Mouse (Mus musculus): Measurements from ENCODE around the gene Man2b1. TPM values are rescaled to one million over a fixed set of nuclear protein-coding genes. Genes with fewer than 3 reads are reported as not detected.
"Not testable (repeated sequence)": the region's sequence is repeated elsewhere in the genome, so short reads cannot be mapped to it uniquely, and the experiment has no call there.

Gene Man2b1
- polyA plus RNA-seq, 1 experiment from 2014 or later, result 46.7 TPM

- peak overlapping the region; percentile 81 for H3K9ac ChIP-seq (ENCODE audit: low read length)
- peak overlapping the region; percentile 64 for H3K27ac ChIP-seq (ENCODE audit: low read depth)
- under 1% methylated on average over 25 of the region's 25 CpGs for WGBS
- H3K36me3 ChIP-seq (ENCODE audit: control insufficient read depth, insufficient read depth, low read length), result peaks cover 34% of the 10 kb centered on the region
- H3K4me1 ChIP-seq (replicated peaks; ENCODE audit: control insufficient read depth, insufficient read depth, low read length), result peaks cover 16% of the 10 kb centered on the region; the same call in 1 of the 2 replicates
- H3K4me3 ChIP-seq (ENCODE audit: low read depth, low read length), result peak overlapping the region; percentile 92
- ATAC-seq (replicated peaks; ENCODE audit: low FRiP score, low TSS enrichment, low read depth), result no peak
- H3K9me3 ChIP-seq (ENCODE audit: control insufficient read depth, low read length), result no peaks in the 10 kb centered on the region
- peak overlapping the region; percentile 85 for H3K4me2 ChIP-seq (ENCODE audit: low read length)
- no peak for DNase-seq (ENCODE audit: low spot score)
- H3K27me3 ChIP-seq (replicated peaks; ENCODE audit: control insufficient read depth, insufficient read depth, low read length), result no peaks in the 10 kb centered on the region
Observed at GRCm38 (mm10) chr8:85080214-85080531, 2.9 kb upstream of the Man2b1 start.

- WGBS, result under 1% methylated on average over 30 of the region's 30 CpGs
- H3K27ac ChIP-seq (ENCODE audit: low read depth), result peak within 1 kb of the TSS; percentile 64
- H3K9me3 ChIP-seq (ENCODE audit: control insufficient read depth, low read length), result no peaks in the 10 kb centered on the region
- H3K36me3 ChIP-seq (ENCODE audit: control insufficient read depth, insufficient read depth, low read length), result peaks cover 32% of the 10 kb centered on the region
- H3K4me3 ChIP-seq (ENCODE audit: low read depth, low read length), result peak within 1 kb of the TSS; percentile 92
- no peaks in the 10 kb centered on the region for H3K27me3 ChIP-seq (replicated peaks; ENCODE audit: control insufficient read depth, insufficient read depth, low read length)
- H3K9ac ChIP-seq (ENCODE audit: low read length), result peak within 1 kb of the TSS; percentile 81
- DNase-seq (ENCODE audit: low spot score), result peak; percentile 89
- peak; percentile 18 for ATAC-seq (replicated peaks; ENCODE audit: low FRiP score, low TSS enrichment, low read depth)
- H3K4me2 ChIP-seq (ENCODE audit: low read length), result peak within 1 kb of the TSS; percentile 85
- peaks cover 16% of the 10 kb centered on the region; the same call in 1 of the 2 replicates for H3K4me1 ChIP-seq (replicated peaks; ENCODE audit: control insufficient read depth, insufficient read depth, low read length)
Observed at GRCm38 (mm10) chr8:85080532-85081215, 2.4 kb upstream of the Man2b1 start, which contains the start of gene Wdr83os. Gene Wdr83os (plus strand): TSS chr8:85080740.

DNA sequence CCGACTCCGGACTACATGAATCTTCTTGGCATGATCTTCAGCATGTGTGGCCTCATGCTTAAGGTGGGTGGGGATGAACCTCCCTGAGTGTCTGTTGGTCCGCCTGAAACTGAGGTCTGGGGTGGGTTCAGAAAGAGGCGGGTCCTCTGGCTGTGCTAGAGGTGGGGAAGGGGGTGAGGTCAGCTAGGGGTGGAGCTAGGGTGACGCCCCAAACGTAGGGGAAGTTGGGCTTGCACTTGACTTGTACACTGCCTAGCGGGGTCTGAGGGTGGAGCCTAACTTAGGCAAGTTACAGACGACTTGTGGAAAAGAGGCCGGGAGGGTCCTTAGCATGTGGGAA is 1.9 kb upstream of the Man2b1 start, which contains the start of gene Wdr83:
TSS of gene Wdr83 (minus strand) at position 91 of the 340 bp plus-strand sequence.
- Histone ChIP-seq H3K4me1 (replicated peaks; ENCODE audit: control insufficient read depth, insufficient read depth, low read length) (peaks cover 16% of the 10 kb centered on the region; the same call in 1 of the 2 replicates), H3K27me3 (replicated peaks; ENCODE audit: control insufficient read depth, insufficient read depth, low read length) (no peaks in the 10 kb centered on the region), H3K9ac (ENCODE audit: low read length) (peak within 1 kb of the TSS; percentile 81), H3K4me3 (ENCODE audit: low read depth, low read length) (peak within 1 kb of the TSS; percentile 92), H3K9me3 (ENCODE audit: control insufficient read depth, low read length) (no peaks in the 10 kb centered on the region), H3K4me2 (ENCODE audit: low read length) (peak within 1 kb of the TSS; percentile 85), H3K36me3 (ENCODE audit: control insufficient read depth, insufficient read depth, low read length) (peaks cover 26% of the 10 kb centered on the region), H3K27ac (ENCODE audit: low read depth) (peak within 1 kb of the TSS; percentile 64)
- under 1% methylated on average over 9 of the region's 9 CpGs for WGBS
- ATAC-seq (replicated peaks; ENCODE audit: low FRiP score, low TSS enrichment, low read depth) (peak; percentile 71), DNase-seq (ENCODE audit: low spot score) (no peak)

- H3K4me1 ChIP-seq (replicated peaks; ENCODE audit: control insufficient read depth, insufficient read depth, low read length), result peaks cover 16% of the 10 kb centered on the region; the same call in 1 of the 2 replicates
- H3K27ac ChIP-seq (ENCODE audit: low read depth); H3K9me3 ChIP-seq (ENCODE audit: control insufficient read depth, low read length); DNase-seq (ENCODE audit: low spot score); H3K9ac ChIP-seq (ENCODE audit: low read length); H3K27me3 ChIP-seq (replicated peaks; ENCODE audit: control insufficient read depth, insufficient read depth, low read length); H3K4me2 ChIP-seq (ENCODE audit: low read length); H3K4me3 ChIP-seq (ENCODE audit: low read depth, low read length); ATAC-seq (replicated peaks; ENCODE audit: low FRiP score, low TSS enrichment, low read depth): not testable (repeated sequence)
- WGBS, result 85% methylated on average over 4 of the region's 4 CpGs
- peaks cover 28% of the 10 kb centered on the region for H3K36me3 ChIP-seq (ENCODE audit: control insufficient read depth, insufficient read depth, low read length)
Observed at GRCm38 (mm10) chr8:85082169-85082568, 901 bp upstream of the Man2b1 start.

DNA sequence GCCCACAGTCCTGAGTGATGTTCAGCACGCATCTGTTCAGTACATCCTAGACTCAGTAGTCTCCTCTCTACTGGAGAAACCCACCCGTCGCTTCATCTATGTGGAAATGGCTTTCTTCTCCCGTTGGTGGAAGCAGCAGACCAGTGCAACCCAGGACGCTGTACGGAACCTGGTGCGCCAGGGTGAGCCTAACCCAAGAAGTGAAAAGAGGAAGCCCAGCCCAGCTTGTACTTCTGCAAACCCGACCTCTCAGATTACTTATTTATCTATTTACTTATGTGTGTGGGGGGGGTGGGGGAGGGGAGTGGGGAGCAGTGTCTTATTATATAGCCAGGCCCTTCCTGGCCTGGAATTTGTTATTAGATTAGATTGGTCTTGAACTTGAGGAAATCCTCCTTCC is 1.6 kb downstream of the Man2b1 start:
- Histone ChIP-seq H3K9me3 (ENCODE audit: control insufficient read depth, low read length) (no peaks in the 10 kb centered on the region), H3K4me1 (replicated peaks; ENCODE audit: control insufficient read depth, insufficient read depth, low read length) (peaks cover 13% of the 10 kb centered on the region; the same call in 1 of the 2 replicates), H3K4me3 (ENCODE audit: low read depth, low read length) (no peak overlapping the region), H3K27me3 (replicated peaks; ENCODE audit: control insufficient read depth, insufficient read depth, low read length) (no peaks in the 10 kb centered on the region), H3K27ac (ENCODE audit: low read depth) (no peak overlapping the region), H3K4me2 (ENCODE audit: low read length) (no peak overlapping the region), H3K9ac (ENCODE audit: low read length) (no peak overlapping the region), H3K36me3 (ENCODE audit: control insufficient read depth, insufficient read depth, low read length) (peaks cover 31% of the 10 kb centered on the region)
- ATAC-seq (replicated peaks; ENCODE audit: low FRiP score, low TSS enrichment, low read depth), result no peak
- 87% methylated on average over 8 of the region's 8 CpGs for WGBS
- no peak for DNase-seq (ENCODE audit: low spot score)

DNA sequence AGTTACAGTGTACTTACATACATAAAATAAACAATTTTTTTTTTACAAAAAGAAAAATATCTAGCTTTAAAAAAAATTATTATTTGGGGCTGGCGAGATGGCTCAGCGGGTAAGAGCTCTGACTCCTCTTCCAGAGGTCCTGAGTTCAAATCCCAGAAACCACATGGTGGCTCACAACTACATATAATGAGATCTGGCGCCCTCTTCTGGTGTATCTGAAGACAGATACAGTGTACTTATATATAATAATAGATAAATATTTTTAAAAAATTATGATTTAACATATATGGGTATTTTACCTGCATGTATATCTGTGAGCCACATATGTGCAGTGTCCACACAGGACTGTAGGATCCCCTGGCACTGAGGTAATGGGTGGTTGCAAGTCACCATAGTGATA is 3.2 kb downstream of the Man2b1 start:
- no peak overlapping the region for H3K9ac ChIP-seq (ENCODE audit: low read length)
- peaks cover 9% of the 10 kb centered on the region; the same call in 1 of the 2 replicates for H3K4me1 ChIP-seq (replicated peaks; ENCODE audit: control insufficient read depth, insufficient read depth, low read length)
- 81% methylated on average over 3 of the region's 3 CpGs for WGBS
- peaks cover 36% of the 10 kb centered on the region for H3K36me3 ChIP-seq (ENCODE audit: control insufficient read depth, insufficient read depth, low read length)
- no peak overlapping the region for H3K27ac ChIP-seq (ENCODE audit: low read depth)
- H3K4me3 ChIP-seq (ENCODE audit: low read depth, low read length), result no peak overlapping the region
- H3K27me3 ChIP-seq (replicated peaks; ENCODE audit: control insufficient read depth, insufficient read depth, low read length), result no peaks in the 10 kb centered on the region
- no peak for ATAC-seq (replicated peaks; ENCODE audit: low FRiP score, low TSS enrichment, low read depth)
- H3K9me3 ChIP-seq (ENCODE audit: control insufficient read depth, low read length), result no peaks in the 10 kb centered on the region
- DNase-seq (ENCODE audit: low spot score), result no peak
- H3K4me2 ChIP-seq (ENCODE audit: low read length), result no peak overlapping the region

DNA sequence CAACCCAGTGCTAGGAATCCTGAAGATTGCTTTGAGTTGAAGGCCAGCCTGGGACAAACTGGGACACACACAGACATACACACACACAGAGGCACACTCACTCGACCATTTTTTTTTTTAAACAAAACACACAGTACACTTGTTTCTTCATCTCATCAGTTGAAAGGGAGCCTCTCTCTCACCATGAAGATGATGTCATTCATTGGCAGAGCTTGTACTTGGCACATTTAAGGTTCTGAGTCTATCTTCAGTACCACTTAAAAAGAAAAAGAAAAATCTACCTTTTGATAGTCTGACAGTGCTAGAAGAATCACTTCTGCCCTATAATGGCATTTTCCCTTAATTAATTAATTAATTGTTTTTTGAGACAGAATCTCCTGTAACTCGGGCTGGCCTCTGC is 5.7 kb downstream of the Man2b1 start:
- H3K9ac ChIP-seq (ENCODE audit: low read length), result no peak overlapping the region
- no peaks in the 10 kb centered on the region for H3K9me3 ChIP-seq (ENCODE audit: control insufficient read depth, low read length)
- no peak overlapping the region for H3K27ac ChIP-seq (ENCODE audit: low read depth)
- H3K4me3 ChIP-seq (ENCODE audit: low read depth, low read length), result no peak overlapping the region
- ATAC-seq (replicated peaks; ENCODE audit: low FRiP score, low TSS enrichment, low read depth) (no peak), DNase-seq (ENCODE audit: low spot score) (no peak)
- no peaks in the 10 kb centered on the region for H3K27me3 ChIP-seq (replicated peaks; ENCODE audit: control insufficient read depth, insufficient read depth, low read length)
- H3K4me2 ChIP-seq (ENCODE audit: low read length), result no peak overlapping the region
- peaks cover 3% of the 10 kb centered on the region; the same call in 1 of the 2 replicates for H3K4me1 ChIP-seq (replicated peaks; ENCODE audit: control insufficient read depth, insufficient read depth, low read length)
- 79% methylated on average over 2 of the region's 2 CpGs for WGBS
- peaks cover 52% of the 10 kb centered on the region for H3K36me3 ChIP-seq (ENCODE audit: control insufficient read depth, insufficient read depth, low read length)

DNA sequence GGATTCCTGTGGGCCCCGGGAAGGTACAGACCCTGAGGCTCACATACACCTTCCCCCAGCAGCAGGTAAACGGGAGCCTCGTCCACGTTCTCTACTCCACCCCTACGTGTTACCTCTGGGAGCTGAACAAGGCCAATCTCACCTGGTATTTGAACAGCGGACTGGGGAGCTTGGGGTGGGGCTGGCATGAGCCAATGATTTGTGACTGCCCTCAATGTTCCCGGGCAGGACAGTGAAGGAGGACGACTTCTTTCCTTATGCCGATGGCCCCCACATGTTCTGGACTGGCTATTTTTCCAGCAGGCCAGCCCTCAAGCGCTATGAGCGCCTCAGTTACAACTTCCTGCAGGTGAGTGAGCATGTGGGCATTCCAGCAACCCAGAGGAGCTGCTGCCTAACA is 7.8 kb downstream of the Man2b1 start:
- no peaks in the 10 kb centered on the region for H3K4me1 ChIP-seq (replicated peaks; ENCODE audit: control insufficient read depth, insufficient read depth, low read length)
- H3K27ac ChIP-seq (ENCODE audit: low read depth), result no peak overlapping the region
- H3K27me3 ChIP-seq (replicated peaks; ENCODE audit: control insufficient read depth, insufficient read depth, low read length), result no peaks in the 10 kb centered on the region
- no peak for DNase-seq (ENCODE audit: low spot score)
- H3K4me2 ChIP-seq (ENCODE audit: low read length), result no peak overlapping the region
- H3K9me3 ChIP-seq (ENCODE audit: control insufficient read depth, low read length), result no peaks in the 10 kb centered on the region
- H3K4me3 ChIP-seq (ENCODE audit: low read depth, low read length), result no peak overlapping the region
- 84% methylated on average over 11 of the region's 11 CpGs for WGBS
- H3K36me3 ChIP-seq (ENCODE audit: control insufficient read depth, insufficient read depth, low read length), result peaks cover 67% of the 10 kb centered on the region
- H3K9ac ChIP-seq (ENCODE audit: low read length), result no peak overlapping the region
- ATAC-seq (replicated peaks; ENCODE audit: low FRiP score, low TSS enrichment, low read depth), result no peak
